Mouse (Mus musculus) retina, embryonic 14.5 days (tissue): ENCODE measurements around the gene Kif13a.

Experiments used
- DNase-seq: peaks from one replicate; pipeline ENCODE4 v3.0.0-alpha.2; 2015; ENCODE audit warnings: low spot score

Kif13a gene

GRCm38 (mm10) chr13:46883381-46883780 is 46.3 kb downstream of the Kif13a start:
- DNase-seq: no peak

- DNase-seq: no peak
These were observed 48.9 kb downstream of the Kif13a start for GRCm38 (mm10) chr13:46880736-46881135.

- DNase-seq: no peak
These were observed 49.4 kb downstream of the Kif13a start for GRCm38 (mm10) chr13:46880243-46880642.

DNA sequence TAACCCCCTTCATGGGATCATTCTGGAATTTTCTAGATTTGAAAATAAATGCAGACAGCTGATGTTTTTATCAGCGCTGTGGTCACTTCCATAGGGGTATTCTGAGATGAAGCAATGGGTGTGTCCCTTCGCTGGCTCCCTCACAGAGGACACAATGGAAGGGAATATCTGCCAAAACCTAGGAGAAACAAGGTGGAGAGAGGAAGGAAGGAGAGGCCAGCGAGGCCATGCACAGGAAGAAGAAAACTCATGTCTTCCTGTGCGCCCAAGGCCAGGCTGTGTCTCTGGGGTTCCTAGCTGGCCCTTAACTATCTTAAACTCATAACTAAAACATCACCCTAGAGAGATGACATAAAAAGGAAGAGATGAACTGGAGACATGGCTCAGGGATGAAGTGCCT is 52.6 kb downstream of the Kif13a start:
- DNase-seq: no peak

GRCm38 (mm10) chr13:46875377-46875776 is 54.3 kb downstream of the Kif13a start:
- no peak for DNase-seq

GRCm38 (mm10) chr13:46872732-46873131 is 56.9 kb downstream of the Kif13a start:
- no peak for DNase-seq

DNA sequence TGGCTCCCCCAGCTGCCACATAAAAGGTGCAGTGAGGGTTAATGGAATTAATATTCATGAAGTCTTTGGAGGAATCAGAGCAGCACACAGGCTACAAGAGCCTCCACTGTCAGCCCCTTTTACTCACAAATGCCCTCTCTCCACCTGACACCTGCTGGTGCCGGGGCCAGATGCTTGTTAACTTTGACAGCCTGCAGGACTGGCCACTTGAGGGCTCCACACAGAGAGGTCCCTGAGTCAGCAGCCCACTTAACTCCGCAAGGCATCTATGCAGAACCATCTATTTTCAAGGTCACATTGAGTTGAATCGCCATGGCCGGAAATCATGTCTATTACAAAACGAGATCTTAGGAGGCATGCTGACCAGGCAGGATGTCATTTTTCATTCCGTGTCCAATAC is 57.5 kb downstream of the Kif13a start:
- peak; percentile 29 for DNase-seq

DNA sequence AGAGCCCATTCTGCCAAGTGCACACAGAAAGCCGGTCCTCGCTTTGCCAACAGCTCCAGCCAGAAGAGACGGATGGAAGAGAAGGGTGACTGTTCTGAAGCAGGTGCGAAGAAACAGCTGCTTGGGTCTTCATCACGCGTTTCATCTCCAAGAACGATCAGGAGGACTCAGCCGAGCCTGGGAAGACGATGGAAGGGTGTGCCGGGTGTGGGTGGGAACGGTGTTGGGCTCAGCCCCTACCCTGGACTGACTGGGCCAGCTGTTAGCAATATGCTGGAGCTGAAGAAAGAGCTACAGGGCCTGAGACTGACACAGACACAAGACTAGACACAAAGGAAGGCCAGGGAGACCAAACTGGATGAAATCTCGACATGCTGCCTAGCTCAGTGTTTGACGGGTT is 60.2 kb downstream of the Kif13a start:
- no peak for DNase-seq

DNA sequence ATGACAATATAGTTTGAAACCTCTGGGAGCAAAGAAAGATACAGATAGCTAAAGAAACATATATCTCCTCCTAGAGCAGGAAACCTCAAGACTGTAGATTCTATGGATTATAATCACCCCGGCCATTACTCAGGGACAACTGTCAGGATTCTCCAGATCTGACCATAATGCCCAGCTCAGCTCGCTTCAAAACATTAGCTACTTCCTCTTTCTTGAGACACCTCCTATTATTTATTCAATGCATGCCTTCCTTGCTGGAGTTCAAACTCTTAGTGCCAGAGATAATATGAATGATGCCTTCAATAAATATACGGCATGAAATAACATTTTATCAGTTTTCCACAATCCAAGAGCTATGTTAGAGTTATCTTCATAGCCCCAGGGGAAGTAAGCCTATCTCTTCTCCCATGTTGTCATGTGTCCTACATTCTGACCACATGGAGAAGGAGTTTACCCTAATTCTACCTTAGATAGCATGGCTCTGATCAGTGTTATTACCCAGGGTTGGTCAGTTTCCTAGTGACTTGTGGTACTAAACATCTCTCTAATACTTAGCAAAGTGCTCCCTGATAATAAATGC is 66.4 kb downstream of the Kif13a start:
- no peak for DNase-seq

- no peak for DNase-seq
These were observed 69.8 kb downstream of the Kif13a start for GRCm38 (mm10) chr13:46859876-46860275.

DNA sequence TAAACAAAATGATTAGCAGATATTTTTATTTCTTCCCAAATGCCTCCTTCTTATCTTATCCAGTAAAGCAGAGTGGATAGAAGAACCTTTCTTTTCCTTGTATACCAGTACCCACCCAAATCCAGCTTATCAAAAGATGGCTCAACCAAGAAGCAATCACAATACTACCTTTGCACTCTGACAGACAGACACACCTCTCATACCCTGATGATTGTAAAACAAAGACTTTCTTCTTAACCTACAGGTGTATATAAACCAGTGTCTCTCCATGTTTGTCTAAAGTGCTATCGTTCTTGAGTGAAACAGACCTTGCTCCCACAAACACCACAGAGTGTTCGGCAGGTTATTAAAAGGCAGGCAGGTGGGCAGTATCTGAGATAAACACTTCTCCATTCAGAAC is 70.5 kb downstream of the Kif13a start:
- DNase-seq: no peak

DNA sequence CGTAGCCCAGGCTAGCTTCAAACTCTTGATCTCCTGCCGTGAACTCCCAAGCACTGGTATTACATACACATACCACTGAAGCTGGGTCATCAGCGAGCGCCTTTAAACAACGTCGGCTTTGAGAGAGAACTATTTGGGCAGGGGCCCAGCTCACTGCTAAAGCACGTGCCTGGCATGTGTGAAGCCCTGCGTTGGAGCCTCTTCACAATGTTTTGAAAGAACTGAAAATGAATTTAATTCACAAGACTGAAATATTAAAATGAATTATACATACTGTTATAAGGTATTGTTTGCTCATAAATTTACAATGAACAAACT is 70.9 kb downstream of the Kif13a start:
- no peak for DNase-seq

GRCm38 (mm10) chr13:46858143-46858834 is 71.4 kb downstream of the Kif13a start:
- DNase-seq: no peak

DNA sequence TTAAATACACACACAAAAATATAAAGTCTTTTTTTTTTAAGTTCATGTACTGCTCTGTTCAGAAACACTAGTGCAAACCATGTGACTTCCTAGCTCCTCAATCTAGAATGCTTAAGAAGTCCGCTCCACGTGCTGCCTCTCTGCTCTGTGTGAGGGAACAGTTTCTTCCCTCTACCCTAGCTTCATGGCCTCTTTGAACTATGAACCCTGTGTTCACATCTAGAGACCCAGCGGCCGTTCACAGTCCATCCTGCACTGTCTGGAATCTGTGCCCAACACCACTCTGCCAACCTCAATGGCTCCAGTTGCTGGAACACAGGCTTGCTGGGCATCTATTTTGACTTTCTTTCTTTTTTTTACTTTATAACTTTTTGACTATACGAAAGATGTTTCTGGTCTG is 75.2 kb downstream of the Kif13a start:
- DNase-seq: no peak

- no peak for DNase-seq
These were observed 77.2 kb downstream of the Kif13a start for GRCm38 (mm10) chr13:46852470-46852869.

GRCm38 (mm10) chr13:46845456-46845855 is 84.2 kb downstream of the Kif13a start:
- DNase-seq: no peak

- no peak for DNase-seq
These were observed 85.0 kb downstream of the Kif13a start for GRCm38 (mm10) chr13:46844561-46845235.

GRCm38 (mm10) chr13:46843646-46844045 is 86.0 kb downstream of the Kif13a start:
- DNase-seq: no peak

DNA sequence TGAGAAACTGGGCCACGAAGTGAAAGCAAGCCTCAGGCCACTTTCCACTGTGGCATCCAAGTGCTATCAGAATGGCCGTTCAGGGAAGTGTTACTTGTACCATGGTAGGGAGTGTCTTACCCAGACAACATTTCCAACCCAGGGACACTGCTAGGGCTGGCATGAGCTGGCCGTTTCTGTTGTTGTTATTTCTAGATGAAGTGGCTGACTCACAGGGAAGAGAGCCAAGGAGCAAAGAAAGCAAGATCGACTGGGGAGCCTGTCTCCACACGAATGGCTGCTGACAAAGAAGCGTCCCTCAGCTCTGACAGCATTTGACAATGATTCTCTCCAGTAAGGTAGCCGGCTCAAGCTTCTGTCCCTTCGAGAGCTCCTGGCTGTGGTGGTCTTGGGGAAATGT is 87.5 kb downstream of the Kif13a start:
- DNase-seq: no peak

- DNase-seq: no peak
These were observed 88.0 kb downstream of the Kif13a start for GRCm38 (mm10) chr13:46841668-46842067.

- DNase-seq: no peak
These were observed 89.0 kb downstream of the Kif13a start for GRCm38 (mm10) chr13:46840676-46841075.

DNA sequence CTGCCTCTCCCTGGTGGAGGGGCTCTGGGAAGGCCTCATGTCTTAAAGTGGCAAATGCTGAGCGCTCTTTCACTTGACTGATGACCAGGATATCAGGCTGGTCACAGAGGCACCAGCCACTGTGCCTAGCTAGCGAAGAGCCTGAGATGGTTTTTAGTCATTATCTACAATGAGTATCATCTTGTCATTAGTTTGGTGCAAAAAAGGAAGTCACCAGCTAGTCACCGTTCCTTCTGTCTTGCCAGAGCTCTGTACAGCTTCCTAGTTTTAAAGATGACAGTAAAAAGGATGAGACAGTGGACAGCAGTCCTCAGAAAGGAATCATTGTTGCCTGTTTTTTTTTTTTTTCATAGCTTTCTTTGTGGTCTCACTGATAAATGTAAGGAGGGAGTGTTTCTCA is 90.4 kb downstream of the Kif13a start:
- no peak for DNase-seq

GRCm38 (mm10) chr13:46838551-46838950 is 91.1 kb downstream of the Kif13a start:
- peak; percentile 78 for DNase-seq

- DNase-seq: no peak
These were observed 94.3 kb downstream of the Kif13a start for GRCm38 (mm10) chr13:46835351-46835750.
